Mouse (Mus musculus) cerebellum, adult 2 months (tissue): Measurements from ENCODE around the gene Ntpcr. TPM values are rescaled to one million over a fixed set of nuclear protein-coding genes. Genes with fewer than 3 reads are reported as not detected.

Experiments used
- DNase-seq, 2 experiments: peaks; one replicate each; pipeline ENCODE4 v3.0.0; 2021
- H3K27ac ChIP-seq: fragments of 200-500 bp; 2 replicates; pipeline ENCODE4 v1.5.1; 2012; ENCODE audit warnings: low read length, control low read depth, inconsistent platforms; ENCODE audit not compliant: insufficient read depth
- H3K27me3 ChIP-seq: fragments of 200-500 bp; 2 replicates; pipeline ENCODE4 v1.6.1; 2012; ENCODE audit warnings: inconsistent platforms, mild to moderate bottlenecking, low read length, moderate library complexity; ENCODE audit not compliant: control insufficient read depth, insufficient read depth
- H3K4me1 ChIP-seq: fragments of 200-500 bp; 2 replicates; pipeline ENCODE4 v1.6.1; 2011; ENCODE audit warnings: low read length; ENCODE audit not compliant: control insufficient read depth, insufficient read depth
- H3K4me3 ChIP-seq: fragments of 200-500 bp; replicated peaks from 2 replicates; pipeline ENCODE3; 2011; ENCODE audit warnings: mild to moderate bottlenecking, low read depth, low read length, control low read depth; ENCODE audit not compliant: insufficient read depth
- CTCF ChIP-seq: fragments of 200-500 bp; IDR thresholded peaks from 2 replicates; pipeline ENCODE4 v1.5.1; 2011; ENCODE audit warnings: low read depth, mild to moderate bottlenecking, control low read depth, low read length, moderate library complexity, borderline replicate concordance; ENCODE audit not compliant: insufficient read depth
- POLR2A ChIP-seq: fragments of 200-500 bp; IDR thresholded peaks from 2 replicates; pipeline ENCODE4 v1.6.1; 2011; ENCODE audit warnings: low read length, control low read depth, borderline replicate concordance; ENCODE audit not compliant: insufficient read depth
- WGBS: fragments of 180-500 bp; shearing (Covaris S2); methylation state at CpG from one replicate; pipeline ENCODE4 v1.1.7; 2018; 5-methylcytosine and 5-hydroxymethylcytosine counted together
- polyA plus RNA-seq: library from polyadenylated mRNA; depleted of rRNA; stranded (reverse); fragments of >200 nt; gene quantifications from 2 replicates; pipeline ENCODE4 v1.2.3, GENCODE M21; 2012

Ntpcr gene
- polyA plus RNA-seq, 1 experiment, result 46.1 TPM

DNA sequence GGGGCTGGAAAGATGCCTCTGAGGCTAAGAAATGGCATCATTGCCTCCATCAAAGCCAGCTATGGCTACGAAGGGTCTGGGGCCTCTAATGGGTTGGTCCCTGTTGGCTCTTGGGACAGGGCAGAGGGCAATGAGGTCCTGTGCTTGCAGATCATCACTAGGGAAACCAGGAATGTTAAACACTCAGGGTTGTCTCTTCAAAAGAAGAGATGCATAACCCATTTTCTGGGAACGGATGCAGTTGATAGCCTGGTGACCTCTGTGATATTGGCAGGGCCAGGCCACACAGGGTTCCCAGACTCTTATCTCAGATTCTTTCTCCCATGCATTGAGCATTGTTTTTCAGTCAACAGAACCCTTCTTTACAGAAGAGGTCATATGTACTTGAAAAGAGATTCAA is 42.5 kb downstream of the Ntpcr start:
- no peak for DNase-seq
- TF ChIP-seq CTCF (no peak), POLR2A (no peak)
- H3K27me3 ChIP-seq, result no peaks in the 10 kb centered on the region
- 69% methylated on average over 2 of the region's 2 CpGs for WGBS
- H3K4me1 ChIP-seq, result no peaks in the 10 kb centered on the region
- no peak overlapping the region for H3K4me3 ChIP-seq
- no peak overlapping the region for H3K27ac ChIP-seq

- H3K4me3 ChIP-seq, result no peak overlapping the region
Measured at GRCm38 (mm10) chr8:125773281-125773803, 43.6 kb downstream of the Ntpcr start.

GRCm38 (mm10) chr8:125775031-125775430 is 45.3 kb downstream of the Ntpcr start:
- Histone ChIP-seq H3K27ac (no peak overlapping the region), H3K27me3 (no peaks in the 10 kb centered on the region), H3K4me1 (no peaks in the 10 kb centered on the region), H3K4me3 (no peak overlapping the region)
- TF ChIP-seq POLR2A (no peak), CTCF (no peak)
- 95% methylated on average over 3 of the region's 3 CpGs for WGBS
- DNase-seq, result no peak

More at GRCm38 (mm10) chr8:125773281-125773803, 43.6 kb downstream of the Ntpcr start:
- TF ChIP-seq CTCF (no peak), POLR2A (no peak)
- no peaks in the 10 kb centered on the region for H3K4me1 ChIP-seq
- 63% methylated on average over 7 of the region's 7 CpGs for WGBS
- no peaks in the 10 kb centered on the region for H3K27me3 ChIP-seq
- DNase-seq, result no peak
- no peak overlapping the region for H3K27ac ChIP-seq

DNA sequence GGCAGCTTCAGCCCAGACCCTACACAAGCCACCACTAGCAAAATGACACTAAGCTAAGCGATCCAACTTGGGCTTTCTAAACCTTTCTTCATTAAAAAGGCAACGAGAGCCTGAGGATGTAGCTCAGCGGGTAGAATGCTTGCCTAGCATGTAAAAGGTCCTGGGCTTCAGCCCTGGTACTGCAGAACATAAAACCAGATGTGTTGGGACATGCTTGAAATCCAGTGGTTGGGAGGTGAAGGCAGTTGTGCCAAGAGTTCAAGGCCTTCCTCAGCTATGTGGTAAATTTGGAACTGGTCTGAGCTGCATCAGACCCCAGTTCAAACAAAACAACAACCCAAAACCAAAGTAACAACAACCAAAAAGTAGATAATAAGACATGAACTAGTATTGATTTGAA is 46.6 kb downstream of the Ntpcr start:
- Histone ChIP-seq H3K27ac (no peak overlapping the region), H3K4me1 (no peaks in the 10 kb centered on the region), H3K27me3 (no peaks in the 10 kb centered on the region), H3K4me3 (no peak overlapping the region)
- DNase-seq, result no peak
- TF ChIP-seq POLR2A, result no peak
- TF ChIP-seq CTCF, result no peak
- 91% methylated on average over 3 of the region's 3 CpGs for WGBS

GRCm38 (mm10) chr8:125776800-125777199 is 47.0 kb downstream of the Ntpcr start:
- Histone ChIP-seq H3K4me1 (no peaks in the 10 kb centered on the region), H3K4me3 (no peak overlapping the region), H3K27ac (no peak overlapping the region), H3K27me3 (no peaks in the 10 kb centered on the region)
- DNase-seq, result no peak
- TF ChIP-seq POLR2A, result no peak
- TF ChIP-seq CTCF, result no peak
- WGBS, result 80% methylated on average over 6 of the region's 6 CpGs

GRCm38 (mm10) chr8:125777478-125778164 is 47.9 kb downstream of the Ntpcr start:
- Histone ChIP-seq H3K27ac (no peak overlapping the region), H3K27me3 (no peaks in the 10 kb centered on the region), H3K4me1 (0 out of 2 replicates have a peak, but pooled peaks cover 2% of the 10 kb centered on the region), H3K4me3 (no peak overlapping the region)
- no peak for DNase-seq
- TF ChIP-seq POLR2A, result no peak
- TF ChIP-seq CTCF, result no peak
- 76% methylated on average over 12 of the region's 12 CpGs for WGBS

DNA sequence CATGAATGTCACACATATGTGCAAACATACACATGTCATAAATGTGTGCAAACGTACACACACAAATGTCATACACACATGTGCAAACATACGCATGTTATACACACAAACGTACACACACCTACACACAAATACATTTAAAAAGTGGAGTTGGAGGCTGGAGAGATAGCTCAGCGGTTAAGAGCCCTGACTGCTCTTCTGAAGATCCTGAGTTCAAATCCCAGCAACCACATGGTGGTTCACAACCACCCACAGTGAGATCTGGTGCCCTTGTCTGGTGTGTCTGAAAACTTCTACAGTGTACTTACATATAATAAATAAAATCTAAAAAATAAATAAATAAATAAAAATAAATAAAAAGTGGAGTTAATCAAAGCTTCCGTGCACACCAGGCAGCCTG is 49.2 kb downstream of the Ntpcr start:
- 93% methylated on average over 5 of the region's 5 CpGs for WGBS
- no peak overlapping the region for H3K4me3 ChIP-seq
- no peak overlapping the region for H3K27ac ChIP-seq
- no peaks in the 10 kb centered on the region for H3K27me3 ChIP-seq
- H3K4me1 ChIP-seq, result 0 out of 2 replicates have a peak, but pooled peaks cover 2% of the 10 kb centered on the region
- no peak for DNase-seq
- TF ChIP-seq POLR2A, result no peak
- no peak for TF ChIP-seq CTCF

GRCm38 (mm10) chr8:125779656-125780055 is 49.9 kb downstream of the Ntpcr start:
- no peak for DNase-seq
- Histone ChIP-seq H3K4me1 (0 out of 2 replicates have a peak, but pooled peaks cover 2% of the 10 kb centered on the region), H3K27me3 (no peaks in the 10 kb centered on the region), H3K4me3 (no peak overlapping the region), H3K27ac (no peak overlapping the region)
- WGBS, result 88% methylated on average over 8 of the region's 8 CpGs
- TF ChIP-seq CTCF (no peak), POLR2A (no peak)
